Mouse (Mus musculus) CH12F3 (cell line): ENCODE data around the gene Gm45716.

ENCODE experiments used
- in situ Hi-C: fragments of 300-500 bp; cut with MboI; formaldehyde crosslinking; loops from 2 replicates; pipeline ENCODE4 v1.14.3; 2020; ENCODE audit warnings: low sequenced_read_pairs

The Gm45716 gene

DNA sequence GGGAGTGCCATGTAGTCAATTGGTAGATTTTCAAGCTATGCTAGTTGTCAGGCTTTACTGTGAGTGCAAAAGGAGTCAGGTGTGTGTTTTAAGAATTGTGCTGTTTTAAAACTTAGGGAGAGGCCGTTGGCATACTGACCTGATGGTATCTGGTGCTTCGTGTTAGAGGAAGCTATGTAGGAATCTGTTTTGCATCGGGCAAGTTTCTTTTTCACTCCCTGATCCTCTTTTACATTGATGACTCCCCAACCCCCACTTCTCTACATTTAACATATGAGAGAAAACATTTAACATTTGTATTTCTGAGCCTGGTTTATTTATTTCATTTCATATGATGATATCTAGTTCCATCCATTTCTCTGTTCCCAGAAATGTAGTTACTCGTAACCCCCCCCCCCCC, 60.3 kb downstream of the Gm45716 start:
- in situ Hi-C loops = no loop called here

GRCm38 (mm10) chr11:90249025-90249650, 61.7 kb downstream of the Gm45716 start, which contains the start of gene Mmd:
Mmd (plus strand) TSS chr11:90249456.
- in situ Hi-C loops = no loop called here

GRCm38 (mm10) chr11:90249701-90250141, 62.2 kb downstream of the Gm45716 start:
- in situ Hi-C loops = no loop called here

- in situ Hi-C loops = no loop called here
These were observed 62.7 kb downstream of the Gm45716 start for GRCm38 (mm10) chr11:90250189-90250588.

- in situ Hi-C loops = no loop called here
These were observed 63.2 kb downstream of the Gm45716 start for GRCm38 (mm10) chr11:90250730-90251129.

DNA sequence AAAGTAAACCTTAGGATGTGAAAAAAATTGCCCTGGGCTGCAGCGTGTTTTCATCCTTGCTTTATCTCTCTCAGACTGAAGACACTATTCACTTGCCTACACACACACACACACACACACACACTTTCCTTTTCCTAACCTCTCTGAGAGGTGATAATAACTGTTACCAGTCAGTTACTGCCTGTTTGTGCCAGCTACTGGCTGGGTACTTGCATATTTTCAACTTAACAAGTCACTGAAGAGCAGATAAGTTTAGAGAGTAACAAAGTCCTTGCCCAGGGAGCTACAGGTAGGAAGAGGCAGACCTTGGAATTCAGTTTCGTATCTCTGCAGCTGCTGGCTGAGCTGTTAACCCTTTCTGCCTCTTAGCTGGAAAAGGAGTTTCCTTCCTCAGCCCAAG, 64.4 kb downstream of the Gm45716 start:
- in situ Hi-C loops = no loop called here

- in situ Hi-C loops = no loop called here
These were observed 64.9 kb downstream of the Gm45716 start for GRCm38 (mm10) chr11:90252366-90252765.

DNA sequence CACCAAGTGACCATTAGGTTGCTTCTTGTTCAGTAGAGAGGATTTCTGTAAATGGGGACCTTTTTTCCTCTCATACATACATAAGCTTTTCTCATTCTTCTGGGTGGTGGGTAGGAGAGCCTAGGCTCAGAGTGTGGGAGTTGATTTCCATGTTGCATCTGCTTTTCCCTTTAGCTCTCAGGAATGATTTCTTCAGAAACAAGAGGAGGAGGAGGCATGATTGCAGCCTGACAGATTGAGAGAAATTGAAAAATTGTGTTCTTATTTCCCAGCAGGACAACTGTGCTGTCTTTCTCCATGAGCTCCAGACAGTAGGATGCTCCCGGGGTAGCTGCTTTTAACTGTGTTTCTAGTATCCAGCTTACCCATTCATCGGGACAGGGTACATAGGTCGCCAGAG, 67.1 kb downstream of the Gm45716 start:
- in situ Hi-C loops = no loop called here

- in situ Hi-C loops = no loop called here
These were observed 68.2 kb downstream of the Gm45716 start for GRCm38 (mm10) chr11:90255687-90256086.

DNA sequence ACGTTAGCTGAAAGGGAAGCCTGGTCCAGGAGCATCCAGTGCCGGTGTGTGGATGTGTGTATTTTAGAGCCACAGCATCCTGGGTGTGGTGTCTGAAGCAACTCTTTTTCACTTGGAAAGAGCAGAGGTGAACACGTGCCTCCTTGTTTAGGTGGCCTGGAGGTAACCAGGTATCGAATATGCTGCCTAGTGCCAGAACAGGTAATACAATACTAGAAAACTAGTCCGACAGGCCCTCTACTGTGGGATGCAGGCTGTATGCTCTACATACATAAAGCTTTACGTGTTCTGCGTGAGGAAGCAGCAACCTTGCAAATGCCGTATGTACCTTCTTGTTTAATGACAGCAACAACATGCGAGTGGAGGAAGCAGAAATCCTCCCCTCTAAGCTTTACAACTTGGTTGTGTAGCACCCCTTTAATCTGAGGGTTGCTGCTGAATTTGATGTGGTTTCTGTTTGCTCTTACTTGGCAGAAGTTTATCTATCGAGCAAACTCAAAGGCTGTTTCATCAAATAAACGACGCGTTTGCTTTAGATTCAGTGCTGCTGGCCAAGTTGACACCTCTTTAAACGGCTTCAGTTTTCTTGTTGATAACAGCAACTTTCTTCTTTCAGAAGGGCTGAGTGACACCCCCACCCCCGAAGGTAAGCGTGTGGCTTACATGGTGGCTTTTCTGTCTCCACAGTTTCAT, 69.5 kb downstream of the Gm45716 start:
- in situ Hi-C loops = no loop called here

DNA sequence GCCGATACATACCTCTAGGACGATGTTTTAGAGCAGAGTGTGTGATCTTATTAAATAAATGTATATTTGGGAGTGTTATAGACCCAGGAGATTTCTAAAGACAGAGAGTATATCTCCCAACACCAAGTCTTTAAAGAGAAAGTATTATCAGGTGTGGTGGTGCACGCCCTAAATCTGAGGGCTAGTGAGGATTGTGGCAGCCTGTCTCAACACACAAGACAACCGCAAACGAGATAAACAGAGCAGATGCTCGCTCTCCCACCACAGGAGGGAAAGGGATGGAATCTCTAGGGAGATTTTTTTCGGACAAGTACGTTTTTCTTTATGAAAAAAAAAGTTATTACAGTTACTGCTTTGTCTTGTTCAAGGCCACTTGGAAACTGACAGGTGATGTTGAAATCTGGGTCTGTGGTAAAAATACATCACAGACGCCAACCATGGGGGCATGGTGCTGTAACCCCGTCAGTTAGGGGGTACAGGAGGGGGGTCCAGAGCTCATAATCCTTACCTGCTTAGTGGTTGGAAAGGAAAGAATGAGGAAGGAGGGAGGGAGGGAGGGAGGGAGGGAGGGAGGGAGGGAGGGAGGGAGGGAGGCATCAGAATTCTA, 70.9 kb downstream of the Gm45716 start:
- in situ Hi-C loops = no loop called here

- in situ Hi-C loops = no loop called here
These were observed 71.6 kb downstream of the Gm45716 start for GRCm38 (mm10) chr11:90259071-90259470.

DNA sequence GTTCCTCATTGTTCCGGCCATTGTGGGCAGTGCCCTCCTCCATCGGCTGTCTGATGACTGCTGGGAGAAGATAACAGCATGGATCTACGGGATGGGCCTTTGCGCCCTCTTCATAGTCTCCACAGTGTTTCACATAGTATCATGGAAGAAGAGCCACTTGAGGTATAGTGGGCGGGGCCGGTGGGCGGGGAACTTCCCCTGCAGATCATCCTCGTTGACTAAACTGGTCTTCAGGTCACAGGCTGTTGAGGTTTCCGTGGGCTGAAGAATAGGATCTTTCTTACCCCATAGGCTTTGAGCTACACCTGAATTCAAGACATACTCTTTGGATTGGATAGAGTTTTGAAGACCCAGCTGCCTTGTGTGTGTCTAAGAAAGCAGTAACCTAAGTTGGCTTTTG, 72.3 kb downstream of the Gm45716 start:
- in situ Hi-C loops = no loop called here

GRCm38 (mm10) chr11:90264180-90264579, 76.7 kb downstream of the Gm45716 start:
- in situ Hi-C loops = no loop called here

- in situ Hi-C loops = no loop called here
These were observed 78.1 kb downstream of the Gm45716 start for GRCm38 (mm10) chr11:90265581-90265980.

DNA sequence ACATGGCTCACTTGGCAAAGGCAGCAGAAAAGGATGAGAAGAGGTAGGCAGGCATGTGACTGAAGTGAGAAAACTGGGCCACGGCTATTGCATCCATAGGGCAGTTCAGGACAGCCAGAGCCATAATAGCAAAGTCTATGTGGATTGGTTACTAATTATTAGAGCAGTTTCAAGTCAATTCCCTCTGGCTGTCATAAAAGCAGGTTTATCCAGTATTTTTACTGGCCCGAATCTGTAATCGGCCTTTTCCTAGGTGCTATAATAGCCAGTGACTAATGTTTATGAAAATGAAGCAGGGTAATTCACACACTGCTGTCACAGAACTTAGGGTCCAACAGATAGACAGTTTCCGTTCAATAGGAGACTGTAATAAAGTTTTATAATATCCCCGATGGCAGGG, 81.5 kb downstream of the Gm45716 start:
- in situ Hi-C loops = no loop called here

GRCm38 (mm10) chr11:90269398-90270123, 82.1 kb downstream of the Gm45716 start:
- in situ Hi-C loops = no loop called here

DNA sequence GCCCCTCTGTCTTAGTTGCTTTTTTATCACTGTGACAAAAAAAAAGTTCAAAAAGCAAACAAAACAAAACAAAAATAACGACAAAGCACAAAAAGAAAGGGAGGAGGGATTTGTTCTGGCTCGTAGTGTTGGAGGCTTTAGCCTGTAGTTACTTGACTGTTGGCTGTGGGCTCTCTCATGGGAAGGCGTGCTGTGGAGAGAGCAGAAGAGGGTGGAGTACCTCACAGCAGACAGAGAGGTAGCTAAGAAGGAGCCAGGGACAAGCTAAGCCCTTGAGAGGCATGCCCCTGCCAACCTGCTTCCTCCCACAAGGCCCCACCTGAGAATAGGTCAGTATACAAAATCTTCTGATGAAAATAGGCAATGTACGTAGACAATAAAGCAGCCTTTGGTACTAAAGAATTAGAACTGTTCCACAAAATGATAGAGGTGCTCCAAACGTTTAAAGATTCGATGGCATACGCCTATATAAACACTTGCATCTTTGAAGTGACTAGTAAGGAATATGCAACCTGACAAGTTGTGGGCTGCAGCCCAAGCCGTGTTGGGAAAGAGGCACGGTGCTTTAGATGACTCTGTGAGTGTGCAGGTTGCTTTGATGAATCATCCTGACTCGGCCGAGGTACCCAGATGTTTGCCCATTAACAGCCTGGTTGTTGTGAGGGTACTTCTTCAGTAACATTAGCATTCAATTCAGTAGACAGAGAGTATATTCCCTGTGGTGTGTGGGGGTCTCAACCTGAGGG, 82.8 kb downstream of the Gm45716 start:
- in situ Hi-C loops = no loop called here

- in situ Hi-C loops = no loop called here
These were observed 86.7 kb downstream of the Gm45716 start for GRCm38 (mm10) chr11:90274187-90274586.

- in situ Hi-C loops = no loop called here
These were observed 88.2 kb downstream of the Gm45716 start for GRCm38 (mm10) chr11:90275663-90276062.

DNA sequence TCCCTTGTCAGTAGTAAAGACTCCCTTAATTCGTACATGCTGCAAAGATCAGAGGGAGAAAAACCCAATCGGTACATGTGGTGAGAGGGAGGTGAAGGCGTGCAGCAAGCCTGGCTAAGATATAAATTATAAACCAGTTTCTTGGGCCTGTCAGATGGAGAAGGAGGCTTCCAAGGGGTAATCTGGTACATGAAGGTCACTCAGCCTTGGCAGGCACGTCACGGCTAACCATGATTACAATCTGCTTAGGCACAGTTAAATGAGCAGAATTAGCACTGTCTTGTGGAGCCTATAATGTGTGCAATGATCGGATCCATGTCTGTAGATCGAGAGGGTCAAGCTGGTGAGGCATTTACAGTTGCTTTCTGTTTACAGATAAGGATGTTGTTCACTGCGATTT, 88.7 kb downstream of the Gm45716 start:
- in situ Hi-C loops = no loop called here
